Mouse (Mus musculus): ENCODE data around the gene Twist2. TPM values are rescaled to one million over a fixed set of nuclear protein-coding genes. Genes with fewer than 3 reads are reported as not detected.

Twist2 gene
- polyA plus RNA-seq, 1 experiment from 2014 or later, result not detected

GRCm38 (mm10) chr1:91802406-91803121, 1.3 kb downstream of the Twist2 start:
- Histone ChIP-seq H3K27me3 (ENCODE audit: control insufficient read depth, insufficient read depth, low read depth, low read length) (peaks cover 44% of the 10 kb centered on the region), H3K4me1 (ENCODE audit: control insufficient read depth, low read depth, low read length) (no peaks in the 10 kb centered on the region), H3K27ac (ENCODE audit: low read length) (no peak overlapping the region), H3K4me2 (ENCODE audit: low read depth, low read length) (no peak overlapping the region), H3K9me3 (replicated peaks; ENCODE audit: control insufficient read depth, low read length) (no peaks in the 10 kb centered on the region), H3K4me3 (ENCODE audit: low read depth, low read length) (no peak overlapping the region), H3K9ac (ENCODE audit: low read depth, low read length) (no peak overlapping the region), H3K36me3 (ENCODE audit: control insufficient read depth, insufficient read depth) (no peaks in the 10 kb centered on the region)
- WGBS (ENCODE audit: insufficient replicate concordance), result 13% methylated on average over 30 of the region's 30 CpGs
- ATAC-seq (ENCODE audit: low read depth), result no peak

- Histone ChIP-seq H3K9ac (ENCODE audit: low read depth, low read length) (no peak overlapping the region), H3K27me3 (ENCODE audit: control insufficient read depth, insufficient read depth, low read depth, low read length) (peaks cover 44% of the 10 kb centered on the region), H3K4me2 (ENCODE audit: low read depth, low read length) (no peak overlapping the region), H3K36me3 (ENCODE audit: control insufficient read depth, insufficient read depth) (no peaks in the 10 kb centered on the region), H3K4me1 (ENCODE audit: control insufficient read depth, low read depth, low read length) (no peaks in the 10 kb centered on the region), H3K9me3 (replicated peaks; ENCODE audit: control insufficient read depth, low read length) (no peaks in the 10 kb centered on the region), H3K27ac (ENCODE audit: low read length) (no peak overlapping the region), H3K4me3 (ENCODE audit: low read depth, low read length) (no peak overlapping the region)
- no peak for ATAC-seq (ENCODE audit: low read depth)
- WGBS (ENCODE audit: insufficient replicate concordance), result 55% methylated on average over 6 of the region's 6 CpGs
These were observed 2.2 kb downstream of the Twist2 start for GRCm38 (mm10) chr1:91803416-91803815.

- Histone ChIP-seq H3K4me3 (ENCODE audit: low read depth, low read length) (no peak overlapping the region), H3K4me2 (ENCODE audit: low read depth, low read length) (no peak overlapping the region), H3K9ac (ENCODE audit: low read depth, low read length) (no peak overlapping the region), H3K27ac (ENCODE audit: low read length) (no peak overlapping the region), H3K4me1 (ENCODE audit: control insufficient read depth, low read depth, low read length) (no peaks in the 10 kb centered on the region), H3K9me3 (replicated peaks; ENCODE audit: control insufficient read depth, low read length) (no peaks in the 10 kb centered on the region), H3K27me3 (ENCODE audit: control insufficient read depth, insufficient read depth, low read depth, low read length) (no peaks in the 10 kb centered on the region), H3K36me3 (ENCODE audit: control insufficient read depth, insufficient read depth) (no peaks in the 10 kb centered on the region)
- WGBS (ENCODE audit: insufficient replicate concordance), result 42% methylated on average over 3 of the region's 3 CpGs
- no peak for ATAC-seq (ENCODE audit: low read depth)
These were observed 14.8 kb downstream of the Twist2 start for GRCm38 (mm10) chr1:91816067-91816466.

GRCm38 (mm10) chr1:91816571-91816970, 15.3 kb downstream of the Twist2 start:
- Histone ChIP-seq H3K9ac (ENCODE audit: low read depth, low read length) (no peak overlapping the region), H3K27ac (ENCODE audit: low read length) (no peak overlapping the region)

GRCm38 (mm10) chr1:91819237-91819636, 18.0 kb downstream of the Twist2 start:
- Histone ChIP-seq H3K9me3 (replicated peaks; ENCODE audit: control insufficient read depth, low read length) (no peaks in the 10 kb centered on the region), H3K4me3 (ENCODE audit: low read depth, low read length) (no peak overlapping the region), H3K36me3 (ENCODE audit: control insufficient read depth, insufficient read depth) (no peaks in the 10 kb centered on the region), H3K27me3 (ENCODE audit: control insufficient read depth, insufficient read depth, low read depth, low read length) (no peaks in the 10 kb centered on the region), H3K9ac (ENCODE audit: low read depth, low read length) (no peak overlapping the region), H3K27ac (ENCODE audit: low read length) (no peak overlapping the region), H3K4me2 (ENCODE audit: low read depth, low read length) (no peak overlapping the region), H3K4me1 (ENCODE audit: control insufficient read depth, low read depth, low read length) (no peaks in the 10 kb centered on the region; the same call in 1 of the 2 replicates)
- WGBS (ENCODE audit: insufficient replicate concordance), result 47% methylated on average over 9 of the region's 9 CpGs
- no peak for ATAC-seq (ENCODE audit: low read depth)

More at GRCm38 (mm10) chr1:91816571-91816970, 15.3 kb downstream of the Twist2 start:
- no peaks in the 10 kb centered on the region for H3K4me1 ChIP-seq (ENCODE audit: control insufficient read depth, low read depth, low read length)
- H3K4me2 ChIP-seq (ENCODE audit: low read depth, low read length), result no peak overlapping the region
- H3K9me3 ChIP-seq (replicated peaks; ENCODE audit: control insufficient read depth, low read length), result no peaks in the 10 kb centered on the region
- WGBS (ENCODE audit: insufficient replicate concordance), result 23% methylated on average over 6 of the region's 6 CpGs
- no peak for ATAC-seq (ENCODE audit: low read depth)
- no peaks in the 10 kb centered on the region for H3K27me3 ChIP-seq (ENCODE audit: control insufficient read depth, insufficient read depth, low read depth, low read length)
- no peak overlapping the region for H3K4me3 ChIP-seq (ENCODE audit: low read depth, low read length)
- H3K36me3 ChIP-seq (ENCODE audit: control insufficient read depth, insufficient read depth), result no peaks in the 10 kb centered on the region

GRCm38 (mm10) chr1:91820531-91820930, 19.3 kb downstream of the Twist2 start:
- 75% methylated on average over 10 of the region's 10 CpGs for WGBS (ENCODE audit: insufficient replicate concordance)
- no peak for ATAC-seq (ENCODE audit: low read depth)
- Histone ChIP-seq H3K4me3 (ENCODE audit: low read depth, low read length) (no peak overlapping the region), H3K27me3 (ENCODE audit: control insufficient read depth, insufficient read depth, low read depth, low read length) (no peaks in the 10 kb centered on the region), H3K4me1 (ENCODE audit: control insufficient read depth, low read depth, low read length) (no peaks in the 10 kb centered on the region; the same call in 1 of the 2 replicates), H3K9ac (ENCODE audit: low read depth, low read length) (no peak overlapping the region), H3K4me2 (ENCODE audit: low read depth, low read length) (no peak overlapping the region), H3K27ac (ENCODE audit: low read length) (no peak overlapping the region), H3K36me3 (ENCODE audit: control insufficient read depth, insufficient read depth) (no peaks in the 10 kb centered on the region), H3K9me3 (replicated peaks; ENCODE audit: control insufficient read depth, low read length) (no peaks in the 10 kb centered on the region)

- H3K4me1 ChIP-seq (ENCODE audit: control insufficient read depth, low read depth, low read length), result no peaks in the 10 kb centered on the region; the same call in 1 of the 2 replicates
- ATAC-seq (ENCODE audit: low read depth), result peak; percentile 31; the same call in 1 of the 2 replicates
- 47% methylated on average over 4 of the region's 4 CpGs for WGBS (ENCODE audit: insufficient replicate concordance)
- no peak overlapping the region for H3K4me3 ChIP-seq (ENCODE audit: low read depth, low read length)
- no peaks in the 10 kb centered on the region for H3K9me3 ChIP-seq (replicated peaks; ENCODE audit: control insufficient read depth, low read length)
- no peak overlapping the region for H3K9ac ChIP-seq (ENCODE audit: low read depth, low read length)
- H3K36me3 ChIP-seq (ENCODE audit: control insufficient read depth, insufficient read depth), result no peaks in the 10 kb centered on the region
- no peaks in the 10 kb centered on the region for H3K27me3 ChIP-seq (ENCODE audit: control insufficient read depth, insufficient read depth, low read depth, low read length)
- no peak overlapping the region for H3K27ac ChIP-seq (ENCODE audit: low read length)
- H3K4me2 ChIP-seq (ENCODE audit: low read depth, low read length), result no peak overlapping the region
These were observed 21.1 kb downstream of the Twist2 start for GRCm38 (mm10) chr1:91822316-91822824.

- H3K9me3 ChIP-seq (replicated peaks; ENCODE audit: control insufficient read depth, low read length), result no peaks in the 10 kb centered on the region
- peak; percentile 88 for ATAC-seq (ENCODE audit: low read depth)
- H3K4me2 ChIP-seq (ENCODE audit: low read depth, low read length), result no peak overlapping the region
- H3K36me3 ChIP-seq (ENCODE audit: control insufficient read depth, insufficient read depth), result no peaks in the 10 kb centered on the region
- WGBS (ENCODE audit: insufficient replicate concordance), result 25% methylated on average over 3 of the region's 3 CpGs
- H3K27me3 ChIP-seq (ENCODE audit: control insufficient read depth, insufficient read depth, low read depth, low read length), result no peaks in the 10 kb centered on the region
- no peak overlapping the region for H3K9ac ChIP-seq (ENCODE audit: low read depth, low read length)
- H3K27ac ChIP-seq (ENCODE audit: low read length), result no peak overlapping the region
- no peaks in the 10 kb centered on the region; the same call in 1 of the 2 replicates for H3K4me1 ChIP-seq (ENCODE audit: control insufficient read depth, low read depth, low read length)
- H3K4me3 ChIP-seq (ENCODE audit: low read depth, low read length), result no peak overlapping the region
These were observed 22.3 kb downstream of the Twist2 start for GRCm38 (mm10) chr1:91823530-91823929.

GRCm38 (mm10) chr1:91823951-91824350, 22.7 kb downstream of the Twist2 start:
- Histone ChIP-seq H3K9ac (ENCODE audit: low read depth, low read length) (no peak overlapping the region), H3K4me3 (ENCODE audit: low read depth, low read length) (no peak overlapping the region), H3K36me3 (ENCODE audit: control insufficient read depth, insufficient read depth) (no peaks in the 10 kb centered on the region), H3K4me1 (ENCODE audit: control insufficient read depth, low read depth, low read length) (no peaks in the 10 kb centered on the region; the same call in 1 of the 2 replicates), H3K4me2 (ENCODE audit: low read depth, low read length) (no peak overlapping the region), H3K27ac (ENCODE audit: low read length) (no peak overlapping the region), H3K27me3 (ENCODE audit: control insufficient read depth, insufficient read depth, low read depth, low read length) (no peaks in the 10 kb centered on the region), H3K9me3 (replicated peaks; ENCODE audit: control insufficient read depth, low read length) (no peaks in the 10 kb centered on the region)
- ATAC-seq (ENCODE audit: low read depth), result no peak
- 60% methylated on average over 7 of the region's 7 CpGs for WGBS (ENCODE audit: insufficient replicate concordance)

All from liver, embryonic 16.5 days (tissue).